Mouse (Mus musculus) kidney, adult 2 months (tissue): ENCODE data around the gene Trim2.

Experiments used
- CTCF ChIP-seq: fragments of 200-500 bp; conservative IDR thresholded peaks from 2 replicates; pipeline ENCODE4 v1.5.1; 2011; ENCODE audit warnings: low read depth, mild to moderate bottlenecking, control low read depth, low read length, moderate library complexity, mixed read lengths; ENCODE audit not compliant: insufficient read depth, insufficient read length
- POLR2A ChIP-seq: fragments of 200-500 bp; IDR thresholded peaks from one replicate; pipeline ENCODE4 v1.6.1; 2011; ENCODE audit warnings: low read depth, low read length, control low read depth

GRCm38 (mm10) chr3:84286311-84286710, 20.4 kb downstream of the Trim2 start:
- TF ChIP-seq CTCF (no peak), POLR2A (no peak)
